Mouse (Mus musculus) lung, adult 18-20 months (tissue): ENCODE measurements around the gene Glod5.

Source experiments
- DNase-seq, 2 experiments: peaks; one replicate each; pipeline ENCODE4 v3.0.0; 2022; ENCODE audit warnings: mixed read lengths in 2 of 2

The Glod5 gene

GRCm38 (mm10) chrX:7967596-7968201, 50.6 kb downstream of the Glod5 start:
- DNase-seq: no peak

GRCm38 (mm10) chrX:7966161-7966560, 52.1 kb downstream of the Glod5 start:
- DNase-seq: no peak

GRCm38 (mm10) chrX:7963829-7964626, 54.3 kb downstream of the Glod5 start:
- DNase-seq: no peak

- DNase-seq: no peak
Observed at GRCm38 (mm10) chrX:7958868-7959267, 59.4 kb downstream of the Glod5 start.
